In genomic region chr15:99408845-99409244, GRCm38 (mm10) we compare ENCODE assay signal across 20 mouse cellular contexts. TPM values are rescaled to one million over a fixed set of nuclear protein-coding genes. Genes with fewer than 3 reads are reported as not detected.
DNase-seq lines count a peak whose midpoint lies in the region; ATAC-seq and TF ChIP-seq lines count a peak whose summit lies in the region.
"Had no signal": no experiment of that assay in that cellular context is flagged by ENCODE, and none has a peak within 500 bp of the region (broad histone marks: within the 10 kb centered on the region; RNA-seq: fewer than 3 reads in every experiment).

No protein-coding gene starts in this region.

- H3K27ac ChIP-seq in hindbrain, postnatal 0 days: no peak overlapping the region
- no peak overlapping the region for H3K27ac ChIP-seq in hindbrain, embryonic 14.5 days
- no peak overlapping the region for H3K27ac ChIP-seq in lung, postnatal 0 days (ENCODE audit: low read length)
- 0 out of 2 replicates have a peak overlapping the region, but pooled peaks have one; percentile 19 for H3K27ac ChIP-seq in limb, embryonic 10.5 days
- no peak overlapping the region for H3K27ac ChIP-seq in midbrain, embryonic 14.5 days (replicated peaks; ENCODE audit: low read depth, low read length)
- H3K27ac ChIP-seq: embryonic facial prominence, embryonic 12.5 days; embryonic facial prominence, embryonic 15.5 days; forebrain, embryonic 12.5 days; forebrain, embryonic 15.5 days; hindbrain, embryonic 13.5 days had no signal

- H3K4me3 ChIP-seq in hindbrain, postnatal 0 days (ENCODE audit: low read length): no peak overlapping the region
- no peak overlapping the region for H3K4me3 ChIP-seq in hindbrain, embryonic 14.5 days (replicated peaks; ENCODE audit: low read length)
- H3K4me3 ChIP-seq in lung, postnatal 0 days (ENCODE audit: low read depth, low read length): no peak overlapping the region
- H3K4me3 ChIP-seq in E14TG2a.4 (replicated peaks; ENCODE audit: low read length): peak overlapping the region; percentile 29
- H3K4me3 ChIP-seq in limb, embryonic 10.5 days: no peak overlapping the region
- H3K4me3 ChIP-seq in midbrain, embryonic 14.5 days (replicated peaks; ENCODE audit: low read depth, low read length): no peak overlapping the region
- H3K4me3 ChIP-seq: embryonic facial prominence, embryonic 12.5 days; embryonic facial prominence, embryonic 15.5 days; forebrain, embryonic 12.5 days; forebrain, embryonic 15.5 days; hindbrain, embryonic 13.5 days had no signal

- DNase-seq in hindbrain, postnatal 0 days (ENCODE audit: low spot score): no peak
- no peak for DNase-seq in hindbrain, embryonic 14.5 days (ENCODE audit: low spot score)
- peak; percentile 34 for DNase-seq in lung, postnatal 0 days (ENCODE audit: low spot score)
- DNase-seq in lung, postnatal 4 days: no peak
- DNase-seq in limb, embryonic 10.5 days (ENCODE audit: low spot score): no peak
- DNase-seq in midbrain, embryonic 14.5 days: no peak
- DNase-seq: cerebellum, adult 11 months; cerebellum, adult 2 months; cerebellum, adult 9-11 months; gastrocnemius, postnatal 14 days; heart, adult 11 months had no signal

- H3K9me3 ChIP-seq in hindbrain, postnatal 0 days (ENCODE audit: low read length): no peaks in the 10 kb centered on the region
- no peaks in the 10 kb centered on the region for H3K9me3 ChIP-seq in hindbrain, embryonic 14.5 days (ENCODE audit: control insufficient read depth, low read length)
- H3K9me3 ChIP-seq in lung, postnatal 0 days (ENCODE audit: low read length): no peaks in the 10 kb centered on the region
- no peaks in the 10 kb centered on the region for H3K9me3 ChIP-seq in E14TG2a.4 (ENCODE audit: low read length)
- H3K9me3 ChIP-seq in limb, embryonic 10.5 days (replicated peaks): no peaks in the 10 kb centered on the region
- H3K9me3 ChIP-seq in midbrain, embryonic 14.5 days (ENCODE audit: control insufficient read depth, low read length): no peaks in the 10 kb centered on the region
- H3K9me3 ChIP-seq: embryonic facial prominence, embryonic 12.5 days; embryonic facial prominence, embryonic 15.5 days; forebrain, embryonic 12.5 days; forebrain, embryonic 15.5 days; hindbrain, embryonic 13.5 days had no signal

- H3K4me1 ChIP-seq in hindbrain, postnatal 0 days (ENCODE audit: insufficient read depth, low read length): no peaks in the 10 kb centered on the region
- no peaks in the 10 kb centered on the region for H3K4me1 ChIP-seq in hindbrain, embryonic 14.5 days (replicated peaks; ENCODE audit: control insufficient read depth, insufficient read depth, low read length)
- H3K4me1 ChIP-seq in lung, postnatal 0 days (ENCODE audit: insufficient read depth, low read depth, low read length): no peaks in the 10 kb centered on the region
- peaks cover 85% of the 10 kb centered on the region for H3K4me1 ChIP-seq in E14TG2a.4 (replicated peaks; ENCODE audit: low read depth, low read length)
- H3K4me1 ChIP-seq in limb, embryonic 10.5 days: peaks cover 12% of the 10 kb centered on the region
- no peaks in the 10 kb centered on the region for H3K4me1 ChIP-seq in midbrain, embryonic 14.5 days (ENCODE audit: control insufficient read depth, insufficient read depth, low read length)
- H3K4me1 ChIP-seq: embryonic facial prominence, embryonic 12.5 days; embryonic facial prominence, embryonic 15.5 days; forebrain, embryonic 12.5 days; forebrain, embryonic 15.5 days; hindbrain, embryonic 13.5 days had no signal

- peaks cover 64% of the 10 kb centered on the region for H3K36me3 ChIP-seq in hindbrain, postnatal 0 days (ENCODE audit: insufficient read depth, low read length)
- H3K36me3 ChIP-seq in hindbrain, embryonic 14.5 days (replicated peaks; ENCODE audit: control insufficient read depth, insufficient read depth): peaks cover 63% of the 10 kb centered on the region
- peaks cover 47% of the 10 kb centered on the region for H3K36me3 ChIP-seq in lung, postnatal 0 days (ENCODE audit: insufficient read depth, low read length)
- H3K36me3 ChIP-seq in E14TG2a.4 (ENCODE audit: insufficient read depth, low read length): peaks cover 67% of the 10 kb centered on the region
- H3K36me3 ChIP-seq in limb, embryonic 10.5 days: peaks cover 72% of the 10 kb centered on the region
- H3K36me3 ChIP-seq in midbrain, embryonic 14.5 days (ENCODE audit: control insufficient read depth, insufficient read depth, low read length): peaks cover 67% of the 10 kb centered on the region

- no peaks in the 10 kb centered on the region for H3K27me3 ChIP-seq in hindbrain, postnatal 0 days (ENCODE audit: insufficient read depth, low read length)
- H3K27me3 ChIP-seq in hindbrain, embryonic 14.5 days (ENCODE audit: control insufficient read depth, insufficient read depth, low read length): no peaks in the 10 kb centered on the region
- H3K27me3 ChIP-seq in lung, postnatal 0 days (replicated peaks; ENCODE audit: insufficient read depth, low read length): no peaks in the 10 kb centered on the region
- no peaks in the 10 kb centered on the region for H3K27me3 ChIP-seq in E14TG2a.4 (ENCODE audit: insufficient read depth, low read length)
- no peaks in the 10 kb centered on the region for H3K27me3 ChIP-seq in limb, embryonic 10.5 days (ENCODE audit: low read depth, poor library complexity, severe bottlenecking)
- H3K27me3 ChIP-seq in midbrain, embryonic 14.5 days (ENCODE audit: control insufficient read depth, insufficient read depth, low read length): no peaks in the 10 kb centered on the region
- H3K27me3 ChIP-seq: embryonic facial prominence, embryonic 12.5 days; embryonic facial prominence, embryonic 15.5 days; forebrain, embryonic 12.5 days; forebrain, embryonic 15.5 days; hindbrain, embryonic 13.5 days had no signal

- H3K4me2 ChIP-seq in hindbrain, postnatal 0 days (ENCODE audit: low read depth, low read length): no peak overlapping the region
- no peak overlapping the region for H3K4me2 ChIP-seq in hindbrain, embryonic 14.5 days (replicated peaks)
- no peak overlapping the region for H3K4me2 ChIP-seq in lung, postnatal 0 days (replicated peaks; ENCODE audit: low read depth, low read length)
- H3K4me2 ChIP-seq in midbrain, embryonic 14.5 days (ENCODE audit: low read length): no peak overlapping the region
- H3K4me2 ChIP-seq: embryonic facial prominence, embryonic 12.5 days; embryonic facial prominence, embryonic 15.5 days; forebrain, embryonic 12.5 days; forebrain, embryonic 15.5 days; heart, embryonic 11.5 days; hindbrain, embryonic 13.5 days had no signal

- H3K9ac ChIP-seq in hindbrain, postnatal 0 days (replicated peaks; ENCODE audit: low read length): no peak overlapping the region
- no peak overlapping the region for H3K9ac ChIP-seq in hindbrain, embryonic 14.5 days
- no peak overlapping the region for H3K9ac ChIP-seq in lung, postnatal 0 days (replicated peaks; ENCODE audit: low read depth)
- no peak overlapping the region for H3K9ac ChIP-seq in midbrain, embryonic 14.5 days (replicated peaks; ENCODE audit: low read length)
- H3K9ac ChIP-seq: embryonic facial prominence, embryonic 12.5 days; embryonic facial prominence, embryonic 15.5 days; forebrain, embryonic 12.5 days; forebrain, embryonic 15.5 days; hindbrain, embryonic 13.5 days had no signal

- 91% methylated on average over 9 of the region's 9 CpGs for WGBS in hindbrain, postnatal 0 days
- WGBS in hindbrain, embryonic 14.5 days: 90% methylated on average over 9 of the region's 9 CpGs
- WGBS in lung, postnatal 0 days: 71% methylated on average over 9 of the region's 9 CpGs
- 89% methylated on average over 9 of the region's 9 CpGs for WGBS in limb, embryonic 10.5 days
- 92% methylated on average over 9 of the region's 9 CpGs for whole genome bisulfite sequencing in midbrain, embryonic 14.5 days

- TF ChIP-seq CTCF in hindbrain, postnatal 0 days (IDR thresholded peaks at IDR 0.05; ENCODE audit: low read depth): 0 out of 2 replicates have a peak, but pooled peaks have one; percentile 4
- no peak for TF ChIP-seq CTCF in lung, postnatal 0 days (IDR thresholded peaks at IDR 0.05)
- TF ChIP-seq CTCF in E14TG2a.4 (conservative IDR thresholded peaks at IDR 0.05; ENCODE audit: low read length): no peak

- TF ChIP-seq EP300 in lung, postnatal 0 days (IDR thresholded peaks at IDR 0.05): no peak

- ATAC-seq in hindbrain, postnatal 0 days: no peak
- ATAC-seq in hindbrain, embryonic 14.5 days (ENCODE audit: low FRiP score): no peak
- ATAC-seq in lung, postnatal 0 days: peak; percentile 54
- no peak for ATAC-seq in midbrain, embryonic 14.5 days (ENCODE audit: low FRiP score, low TSS enrichment)
- ATAC-seq: activated CD4-positive, CD25-positive, alpha-beta regulatory T cell, adult 4 months; CD4-positive, CD25-positive, alpha-beta regulatory T cell, adult 4 months; forebrain, embryonic 15.5 days had no signal

RNA-seq across cellular contexts. Expression of gene Tmbim6, which starts 16.2 kb away (rescaled TPM):
- total RNA-seq in hindbrain, postnatal 0 days (2014; rRNA removed): 323 and 346 TPM in 2 replicates
- polyA plus RNA-seq in hindbrain, postnatal 0 days (2015; fragmentation: Nextera tagmentation; extraction: Ambion mirVana): 355 and 374 TPM in 2 replicates
- 262 and 272 TPM in 2 replicates for polyA plus RNA-seq in hindbrain, embryonic 14.5 days (2014; fragmentation: Nextera tagmentation; extraction: Ambion mirVana)
- 669 and 693 TPM in 2 replicates for polyA plus RNA-seq in lung, postnatal 0 days (2015; fragmentation: Nextera tagmentation; extraction: Ambion mirVana)
- 272 and 296 TPM in 2 replicates for polyA plus RNA-seq in limb, embryonic 10.5 days (2016; fragmentation: Nextera tagmentation; extraction: Ambion mirVana)
- 233 and 255 TPM in 2 replicates for polyA plus RNA-seq in midbrain, embryonic 14.5 days (2014; fragmentation: Nextera tagmentation; extraction: Ambion mirVana)

RNA-seq across cellular contexts. Expression of gene Fmnl3, which starts 38.6 kb away (rescaled TPM):
- 11.9 and 15.2 TPM in 2 replicates for total RNA-seq in hindbrain, postnatal 0 days (2014; rRNA removed)
- polyA plus RNA-seq in hindbrain, postnatal 0 days (2015; fragmentation: Nextera tagmentation; extraction: Ambion mirVana): 8.0 and 8.2 TPM in 2 replicates
- polyA plus RNA-seq in hindbrain, embryonic 14.5 days (2014; fragmentation: Nextera tagmentation; extraction: Ambion mirVana): 9.0 and 9.2 TPM in 2 replicates
- polyA plus RNA-seq in lung, postnatal 0 days (2015; fragmentation: Nextera tagmentation; extraction: Ambion mirVana): 25.8 and 30.7 TPM in 2 replicates
- 30.4 and 42.2 TPM in 2 replicates for polyA plus RNA-seq in limb, embryonic 10.5 days (2016; fragmentation: Nextera tagmentation; extraction: Ambion mirVana)
- polyA plus RNA-seq in midbrain, embryonic 14.5 days (2014; fragmentation: Nextera tagmentation; extraction: Ambion mirVana): 6.1 and 7.5 TPM in 2 replicates

RNA-seq across cellular contexts. Expression of gene Nckap5l, which starts 48.7 kb away (rescaled TPM):
- total RNA-seq in hindbrain, postnatal 0 days (2014; rRNA removed): 19.5 and 23.4 TPM in 2 replicates
- polyA plus RNA-seq in hindbrain, postnatal 0 days (2015; fragmentation: Nextera tagmentation; extraction: Ambion mirVana): 10.0 and 11.4 TPM in 2 replicates
- polyA plus RNA-seq in hindbrain, embryonic 14.5 days (2014; fragmentation: Nextera tagmentation; extraction: Ambion mirVana): 16.2 and 19.3 TPM in 2 replicates
- polyA plus RNA-seq in lung, postnatal 0 days (2015; fragmentation: Nextera tagmentation; extraction: Ambion mirVana): 5.2 and 6.0 TPM in 2 replicates
- 16.3 and 17.4 TPM in 2 replicates for polyA plus RNA-seq in limb, embryonic 10.5 days (2016; fragmentation: Nextera tagmentation; extraction: Ambion mirVana)
- polyA plus RNA-seq in midbrain, embryonic 14.5 days (2014; fragmentation: Nextera tagmentation; extraction: Ambion mirVana): 16.8 and 17.6 TPM in 2 replicates
